Mouse (Mus musculus): ENCODE measurements around the gene Ptges3l.
A peak's percentile ranks its signal among the peaks of the same experiment; 100 is the strongest.
"Not testable (repeated sequence)": the region's sequence is repeated elsewhere in the genome, so short reads cannot be mapped to it uniquely, and the experiment has no call there.

The Ptges3l gene

DNA sequence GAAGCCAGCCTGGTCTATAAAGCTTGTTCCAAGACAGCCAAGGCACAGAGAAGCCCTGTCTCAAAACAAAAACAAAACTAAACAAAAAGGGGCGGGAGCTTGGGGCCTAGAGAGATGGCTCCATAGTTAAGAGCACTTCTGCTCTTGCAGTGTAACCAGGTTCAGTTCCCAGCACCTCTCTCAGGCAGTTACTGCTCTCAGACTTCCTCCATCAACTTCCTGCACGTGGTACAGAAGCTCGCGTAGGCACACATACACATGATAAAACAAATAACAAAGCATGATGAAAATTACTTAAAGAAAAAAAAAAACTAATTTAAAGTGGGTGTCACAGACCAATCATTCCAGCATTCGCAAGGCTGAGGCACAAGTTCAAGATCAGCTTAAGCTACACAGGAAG is 5.0 kb downstream of the Ptges3l start:
- no peak for DNase-seq (ENCODE audit: low spot score in 2 of 2)

DNA sequence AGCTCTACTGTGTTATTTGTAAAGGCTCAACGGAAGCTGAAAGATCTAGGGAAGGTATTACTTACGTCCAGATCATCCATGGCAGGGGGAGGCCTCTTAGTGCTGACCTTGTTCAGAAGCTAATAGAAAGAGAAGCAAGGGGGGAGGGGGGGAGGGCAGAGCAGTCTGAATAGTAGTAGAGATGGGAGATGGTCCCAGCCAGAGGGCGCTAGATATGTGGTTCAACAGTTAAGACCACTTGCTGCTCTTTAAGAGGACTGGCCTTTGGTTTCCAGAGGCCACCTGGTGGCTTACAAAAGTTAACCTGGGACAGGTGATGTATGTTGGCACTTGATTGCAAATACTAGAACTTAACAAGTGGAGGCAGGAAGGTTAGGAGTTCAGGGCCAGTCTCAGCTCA is 5.5 kb downstream of the Ptges3l start:
- peak in 1 of 2 experiments; percentile 17 for DNase-seq (ENCODE audit: low spot score in 2 of 2)

DNA sequence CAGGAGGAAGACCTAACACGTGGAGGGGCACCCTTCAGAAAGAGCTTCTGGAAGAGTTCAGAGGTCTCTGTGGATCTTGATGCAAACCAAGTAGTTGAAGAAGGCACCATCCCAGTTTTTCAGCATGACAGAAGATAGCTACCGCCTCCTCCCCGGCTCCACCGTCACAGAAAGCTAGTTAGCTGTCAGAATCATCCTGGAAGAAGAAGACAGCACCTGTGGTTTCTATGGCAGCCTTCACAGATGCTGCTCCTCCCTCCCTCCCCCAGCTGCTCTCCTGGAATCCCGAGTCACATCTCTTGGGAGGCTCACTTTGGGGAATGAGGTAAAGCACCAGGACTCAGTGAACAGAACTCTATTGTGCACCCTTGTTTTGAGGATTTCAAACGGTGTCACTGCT is 6.1 kb downstream of the Ptges3l start:
- DNase-seq (ENCODE audit: low spot score in 2 of 2) = no peak

DNA sequence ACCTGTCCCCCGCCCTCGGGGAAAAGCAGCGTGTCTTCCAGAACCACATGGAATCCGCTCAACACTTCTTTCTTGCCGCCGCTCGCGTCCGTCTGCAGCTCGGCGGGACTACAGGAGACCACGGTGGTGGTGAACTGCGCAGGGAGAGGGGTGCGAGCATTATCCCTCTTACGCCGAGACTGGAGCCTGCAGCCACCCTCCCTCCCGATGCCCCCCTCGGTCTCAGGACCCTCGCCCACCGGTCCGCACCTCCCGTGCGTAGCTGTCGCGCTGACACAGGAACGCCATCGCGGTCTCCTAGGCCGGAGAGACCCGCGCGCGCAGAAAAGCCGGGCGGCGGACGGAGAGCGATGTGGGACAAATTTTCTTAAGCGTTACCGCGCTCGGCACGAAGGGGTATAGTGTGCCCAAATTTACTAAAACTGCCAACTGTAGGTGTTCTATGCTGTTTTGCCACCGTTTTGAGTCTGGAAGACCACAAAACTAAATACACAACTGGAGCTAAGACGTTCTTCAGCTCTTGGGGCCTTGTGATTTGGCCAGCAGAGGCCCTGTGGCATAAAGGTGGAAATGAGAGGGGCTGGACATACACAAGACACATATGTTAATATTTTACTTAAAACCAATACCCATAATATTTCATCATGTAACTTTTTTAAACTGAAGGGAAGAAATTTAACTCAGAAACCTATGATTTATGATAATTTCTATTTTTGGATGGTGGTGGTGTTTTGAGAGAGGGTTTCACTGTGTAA is 7.9 kb downstream of the Ptges3l start, which contains the start of gene Aarsd1:
Gene Aarsd1, minus strand, starts transcription at position 515 of the 755 bp plus-strand sequence.
- DNase-seq (ENCODE audit: low spot score in 2 of 2) = peak; percentile 90 to 94

DNA sequence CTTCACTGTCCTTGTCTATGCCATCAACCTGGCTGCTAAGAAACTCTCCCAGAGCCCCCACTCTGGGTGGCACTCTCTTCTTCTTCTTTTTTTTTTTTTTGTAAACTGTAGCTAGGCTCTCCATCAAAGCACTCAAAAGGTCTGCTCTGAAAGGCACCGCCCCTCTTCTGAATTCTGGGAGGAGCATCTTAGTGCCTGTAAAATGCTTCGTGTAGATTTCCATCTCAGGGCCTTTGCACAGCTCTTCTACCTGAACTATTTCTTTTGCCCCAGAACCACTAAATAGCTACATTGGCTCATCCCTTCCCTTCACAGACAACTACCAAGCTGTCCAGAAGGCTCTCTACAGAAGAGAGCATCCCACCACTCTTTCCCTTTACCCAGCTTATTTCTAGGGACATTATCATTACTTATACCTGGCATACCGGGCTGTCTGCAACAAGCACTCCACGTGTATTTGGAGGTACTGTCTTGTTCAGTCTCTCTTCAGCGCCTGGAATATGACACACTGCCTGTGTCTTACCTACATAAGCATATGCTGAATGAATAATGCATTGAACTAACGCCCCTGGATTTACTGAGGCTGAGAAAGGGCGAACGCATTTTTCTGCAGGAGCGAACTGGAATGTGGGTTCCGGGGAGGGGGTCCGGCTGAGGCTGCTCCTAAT is 8.6 kb downstream of the Ptges3l start:
- no peak for DNase-seq (ENCODE audit: low spot score in 2 of 2)

DNA sequence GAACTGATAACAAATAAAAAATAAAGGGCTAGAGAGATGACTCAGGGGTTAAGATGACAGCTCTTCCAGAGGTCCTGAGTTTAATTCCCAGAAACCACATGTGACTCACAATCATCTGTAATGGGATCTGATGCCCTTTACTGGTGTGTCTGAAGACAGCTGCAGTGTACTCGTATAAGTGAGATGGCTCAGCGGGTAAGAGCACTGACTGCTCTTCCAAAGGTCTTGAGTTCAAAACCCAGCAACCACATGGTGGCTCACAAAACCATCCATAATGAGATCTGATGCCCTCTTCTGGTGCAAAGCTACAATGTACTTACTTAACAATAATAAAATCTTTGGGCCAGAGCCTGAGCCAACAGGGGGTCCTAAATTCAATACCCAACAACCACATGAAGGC is 9.8 kb downstream of the Ptges3l start:
- no peak for DNase-seq (ENCODE audit: low spot score in 2 of 2)

DNA sequence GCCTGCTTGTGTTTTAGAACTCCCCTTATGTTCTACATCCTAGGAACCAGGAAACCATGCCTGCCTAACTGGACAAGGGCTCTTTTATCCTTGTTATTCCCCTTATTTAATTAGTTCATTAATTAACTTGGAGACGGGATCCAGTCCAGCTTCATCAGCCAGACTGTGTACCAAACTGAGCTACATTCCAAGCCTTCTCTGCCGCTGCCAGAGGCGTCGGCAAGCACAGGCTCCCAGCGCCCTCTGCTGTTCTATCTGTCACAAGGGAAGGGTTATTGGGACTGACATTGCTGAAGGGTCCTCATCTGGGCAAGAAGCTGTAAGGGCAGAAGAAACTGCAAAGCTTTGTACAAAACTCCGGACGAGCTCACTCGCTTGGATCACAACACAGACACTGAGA is 30.0 kb downstream of the Ptges3l start:
- DNase-seq (ENCODE audit: low spot score in 2 of 2) = peak; percentile 51 to 74

DNA sequence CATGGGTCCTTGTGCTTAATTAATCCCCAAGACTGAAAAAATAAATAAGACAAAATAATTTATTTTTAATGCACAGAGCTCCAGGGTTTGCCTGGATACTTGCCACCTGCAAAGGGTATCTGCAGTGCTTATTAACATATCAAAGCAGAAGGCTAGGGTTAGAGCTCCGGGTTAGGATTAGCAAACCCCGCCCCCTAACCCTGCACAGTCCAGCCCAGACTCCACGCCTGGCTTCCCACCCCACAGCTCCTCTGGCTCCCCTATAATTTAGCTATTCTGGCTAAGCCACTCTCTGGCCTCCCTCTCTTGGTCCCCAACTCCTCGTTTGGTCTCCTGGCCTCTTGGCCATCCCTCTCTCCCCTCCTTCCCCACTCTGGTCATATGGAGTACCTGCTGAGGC is 43.3 kb downstream of the Ptges3l start:
- no peak for DNase-seq (ENCODE audit: low spot score in 2 of 2)

DNA sequence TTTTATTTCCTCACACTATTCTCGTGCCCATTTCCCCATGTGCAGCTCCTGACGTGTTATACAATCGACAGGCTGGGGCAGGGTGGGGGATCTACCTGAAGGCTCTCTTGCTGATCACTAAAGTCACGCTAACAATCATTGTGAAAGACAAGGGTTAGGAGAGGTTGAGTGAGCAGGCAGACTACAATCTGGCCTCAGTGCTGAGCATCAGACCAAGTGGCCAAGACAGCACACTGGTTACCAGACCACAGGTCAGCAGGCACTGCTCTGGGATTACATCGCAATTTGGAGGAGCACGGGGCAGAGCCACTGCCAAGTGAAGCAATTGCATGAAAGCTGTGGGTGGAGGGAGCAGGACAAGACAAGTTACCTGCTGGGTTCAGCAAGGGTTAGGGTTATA is 46.2 kb downstream of the Ptges3l start:
- DNase-seq (ENCODE audit: low spot score in 2 of 2) = no peak

DNA sequence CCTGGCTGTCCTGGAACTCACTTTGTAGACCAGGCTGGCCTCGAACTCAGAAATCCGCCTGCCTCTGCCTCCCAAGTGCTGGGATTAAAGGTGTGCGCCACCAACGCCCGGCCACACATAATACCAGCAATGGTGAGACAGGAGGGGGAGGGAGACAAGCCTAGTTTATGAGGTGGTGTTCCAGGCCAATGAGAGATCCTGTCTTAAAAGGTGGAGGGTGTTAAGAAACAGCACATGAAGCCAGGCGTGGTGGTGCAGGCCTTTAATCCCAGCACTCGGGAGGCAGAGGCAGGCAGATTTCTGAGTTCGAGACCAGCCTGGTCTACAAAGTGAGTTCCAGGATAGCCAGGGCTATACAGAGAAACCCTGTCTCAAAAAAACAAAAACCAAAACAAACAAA is 46.9 kb downstream of the Ptges3l start:
- DNase-seq (ENCODE audit: low spot score in 2 of 2) = not testable (repeated sequence)

DNA sequence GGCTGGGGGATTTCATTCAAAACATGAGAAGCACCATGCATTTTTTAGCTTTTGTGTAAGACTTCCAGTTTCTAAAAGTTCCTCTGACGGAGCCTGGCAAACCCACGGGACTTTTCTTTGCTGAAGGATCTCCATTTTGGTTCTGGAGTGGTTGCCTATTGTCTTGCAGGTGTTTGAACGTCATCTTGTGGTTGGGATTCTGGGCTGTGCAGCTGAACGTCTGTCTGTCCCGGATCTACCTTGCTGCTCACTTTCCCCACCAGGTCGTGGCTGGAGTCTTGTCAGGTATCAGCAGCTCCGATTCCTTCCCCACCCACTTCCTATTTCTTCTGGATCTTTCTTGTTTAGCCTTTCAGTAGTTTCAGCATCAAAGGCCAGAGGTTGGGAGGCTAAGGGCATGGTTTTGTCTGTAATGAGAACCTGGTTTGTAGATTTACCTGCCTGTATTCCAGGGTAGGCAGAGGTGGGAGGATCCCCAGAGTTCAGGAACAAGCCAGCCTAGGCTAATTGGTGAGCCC is 50.7 kb downstream of the Ptges3l start:
- DNase-seq (ENCODE audit: low spot score in 2 of 2) = no peak

DNA sequence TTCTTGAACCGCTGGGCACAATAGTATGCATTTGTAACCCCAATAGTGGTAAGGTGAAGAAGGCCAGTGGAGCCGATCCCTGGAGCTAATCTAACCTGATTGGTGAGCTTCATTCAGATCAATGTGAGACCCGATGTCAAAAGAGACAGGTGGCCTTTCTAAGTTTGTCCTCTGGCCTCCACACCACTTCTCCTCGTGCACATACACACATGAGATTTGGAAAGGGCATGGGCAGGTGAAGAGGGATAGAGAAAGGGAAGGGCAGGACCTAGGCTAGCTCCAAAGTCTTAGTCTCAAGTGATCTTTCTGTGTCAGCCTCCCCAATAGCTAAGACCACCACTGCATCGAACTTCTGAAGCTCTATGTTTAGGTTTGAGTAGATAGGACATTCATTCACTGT is 55.0 kb downstream of the Ptges3l start:
- no peak for DNase-seq (ENCODE audit: low spot score in 2 of 2)

Measured in cerebellum, postnatal 4 days (tissue).